Mouse (Mus musculus) liver, embryonic 13.5 days (tissue): Measurements from ENCODE around the gene Snx1. TPM values are rescaled to one million over a fixed set of nuclear protein-coding genes. Genes with fewer than 3 reads are reported as not detected.

Source experiments
- ATAC-seq: fragments of 200-750 bp; cut with Nextera tagmentation; 2 replicates; pipeline ENCODE4 v1.8.0; 2017; ENCODE audit warnings: low read depth, mild to moderate bottlenecking, moderate number of reproducible peaks, moderate library complexity
- DNase-seq: peaks from one replicate; pipeline ENCODE4 v3.0.0; 2022
- H3K27ac ChIP-seq: fragments of 300-500 bp; sonication (generic); 2 replicates; pipeline ENCODE4 v1.5.1; 2015; ENCODE audit warnings: moderate library complexity, mild to moderate bottlenecking, inconsistent platforms
- H3K27me3 ChIP-seq: fragments of 300-500 bp; sonication (generic); 2 replicates; pipeline ENCODE4 v1.6.1; 2015; ENCODE audit warnings: mild to moderate bottlenecking, inconsistent platforms
- H3K36me3 ChIP-seq: fragments of 300-500 bp; sonication (generic); 2 replicates; pipeline ENCODE4 v1.6.1; 2015; ENCODE audit warnings: mild to moderate bottlenecking, inconsistent platforms
- H3K4me1 ChIP-seq: fragments of 300-500 bp; sonication (generic); replicated peaks from 2 replicates; pipeline ENCODE4 v1.6.1; 2015; ENCODE audit warnings: inconsistent platforms
- H3K4me2 ChIP-seq: fragments of 300-500 bp; sonication (generic); 2 replicates; pipeline ENCODE4 v1.6.1; 2015; ENCODE audit warnings: inconsistent platforms, mild to moderate bottlenecking, moderate library complexity
- H3K4me3 ChIP-seq: fragments of 300-500 bp; sonication (generic); replicated peaks from 2 replicates; pipeline ENCODE4 v1.5.1; 2015; ENCODE audit warnings: mild to moderate bottlenecking, inconsistent platforms
- H3K9ac ChIP-seq: fragments of 300-500 bp; sonication (generic); 2 replicates; pipeline ENCODE4 v1.6.1; 2015; ENCODE audit warnings: mild to moderate bottlenecking, inconsistent platforms
- H3K9me3 ChIP-seq: fragments of 300-500 bp; sonication (generic); replicated peaks from 2 replicates; pipeline ENCODE4 v1.6.1; 2016; ENCODE audit warnings: inconsistent platforms
- WGBS: fragments of 180-500 bp; shearing (Covaris S2); methylation state at CpG from one replicate; pipeline ENCODE4 v1.1.7; 2015; ENCODE audit not compliant: insufficient replicate concordance; 5-methylcytosine and 5-hydroxymethylcytosine counted together
- polyA plus RNA-seq: library from polyadenylated mRNA; unstranded; fragments of >200 nt; fragmentation: Nextera tagmentation; extraction: Ambion mirVana; gene quantifications from 2 replicates; pipeline ENCODE4 v1.2.1, GENCODE M21; 2015

Gene Snx1
- polyA plus RNA-seq, 1 experiment from 2014 or later = 79.7 TPM

- Histone ChIP-seq H3K9me3 (no peaks in the 10 kb centered on the region), H3K9ac (peak within 1 kb of the TSS; percentile 87), H3K4me3 (peak within 1 kb of the TSS; percentile 73), H3K4me1 (peaks cover 42% of the 10 kb centered on the region), H3K27me3 (peaks cover 21% of the 10 kb centered on the region), H3K36me3 (no peaks in the 10 kb centered on the region), H3K4me2 (peak within 1 kb of the TSS; percentile 85), H3K27ac (peak within 1 kb of the TSS; percentile 85)
- DNase-seq (peak; percentile 84), ATAC-seq (peak; percentile 95)
- WGBS = under 1% methylated on average over 58 of the region's 58 CpGs
These were observed 31.8 kb upstream of the Snx1 start, which contains the start of gene Dapk2 for GRCm38 (mm10) chr9:66157958-66158830. Gene Dapk2 (plus strand): TSS chr9:66158223.

GRCm38 (mm10) chr9:66155534-66155933 lies 29.1 kb upstream of the Snx1 start:
- peaks cover 27% of the 10 kb centered on the region for H3K27me3 ChIP-seq
- H3K27ac ChIP-seq = no peak overlapping the region
- DNase-seq = no peak
- ATAC-seq = no peak
- H3K9me3 ChIP-seq = no peaks in the 10 kb centered on the region
- 45% methylated on average over 1 of the region's 1 CpGs for WGBS
- no peak overlapping the region for H3K4me3 ChIP-seq
- H3K4me2 ChIP-seq = no peak overlapping the region
- H3K4me1 ChIP-seq = peaks cover 26% of the 10 kb centered on the region
- H3K36me3 ChIP-seq = no peaks in the 10 kb centered on the region
- H3K9ac ChIP-seq = no peak overlapping the region

DNA sequence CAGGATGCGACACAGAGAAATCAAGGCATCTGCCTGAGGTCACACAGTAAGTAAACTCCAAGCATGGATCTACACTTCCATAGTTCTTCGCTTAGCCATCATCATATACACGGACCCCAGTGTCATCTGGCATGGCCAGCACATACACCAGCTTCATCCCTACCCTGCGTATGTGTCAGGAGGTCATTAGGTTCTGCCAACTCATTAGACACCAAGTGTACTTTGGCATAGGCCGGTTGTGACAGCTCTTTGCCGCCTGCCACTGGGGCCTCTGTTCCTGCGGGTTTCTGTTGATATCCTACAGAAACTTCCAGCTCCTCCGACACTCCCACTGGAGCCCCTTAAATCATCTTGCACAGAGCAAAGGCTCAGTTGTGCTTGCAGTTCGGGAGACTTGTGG lies 27.6 kb upstream of the Snx1 start:
- no peaks in the 10 kb centered on the region for H3K9me3 ChIP-seq
- no peak overlapping the region for H3K4me3 ChIP-seq
- peaks cover 13% of the 10 kb centered on the region for H3K4me1 ChIP-seq
- no peak overlapping the region for H3K27ac ChIP-seq
- H3K36me3 ChIP-seq = no peaks in the 10 kb centered on the region
- no peak overlapping the region for H3K9ac ChIP-seq
- ATAC-seq (no peak), DNase-seq (no peak)
- no peak overlapping the region for H3K4me2 ChIP-seq
- H3K27me3 ChIP-seq = peaks cover 28% of the 10 kb centered on the region
- WGBS = 81% methylated on average over 9 of the region's 9 CpGs

GRCm38 (mm10) chr9:66153594-66153993 lies 27.2 kb upstream of the Snx1 start:
- Histone ChIP-seq H3K9ac (no peak overlapping the region), H3K4me1 (peaks cover 9% of the 10 kb centered on the region), H3K9me3 (no peaks in the 10 kb centered on the region), H3K4me2 (no peak overlapping the region), H3K27ac (no peak overlapping the region), H3K4me3 (no peak overlapping the region), H3K36me3 (no peaks in the 10 kb centered on the region), H3K27me3 (peaks cover 31% of the 10 kb centered on the region)
- WGBS = 69% methylated on average over 6 of the region's 6 CpGs
- DNase-seq (no peak), ATAC-seq (no peak)

DNA sequence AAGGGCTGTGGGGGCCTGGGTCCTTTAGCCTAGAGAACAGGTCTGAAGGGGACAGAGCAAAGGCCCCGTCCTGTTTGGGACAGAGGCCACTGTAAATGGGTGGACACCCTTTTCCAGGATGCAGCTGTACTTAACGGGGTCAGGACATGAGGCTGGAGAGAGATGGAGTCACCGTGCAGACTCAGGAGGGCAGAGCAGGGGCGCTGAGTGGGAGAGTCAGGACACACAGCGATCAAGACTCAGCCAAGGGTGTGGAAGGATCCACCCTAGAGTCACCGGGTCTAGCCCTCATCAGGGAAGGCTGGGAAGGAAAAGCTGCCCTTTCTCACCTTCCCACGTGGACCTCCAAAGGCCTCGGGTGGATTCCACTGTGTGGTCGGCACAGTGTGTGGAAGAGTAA lies 25.6 kb upstream of the Snx1 start:
- Histone ChIP-seq H3K4me2 (no peak overlapping the region), H3K9me3 (no peaks in the 10 kb centered on the region), H3K4me1 (no peaks in the 10 kb centered on the region), H3K9ac (no peak overlapping the region), H3K27me3 (peaks cover 23% of the 10 kb centered on the region), H3K4me3 (no peak overlapping the region), H3K36me3 (no peaks in the 10 kb centered on the region), H3K27ac (no peak overlapping the region)
- ATAC-seq = no peak
- DNase-seq = no peak
- WGBS = 51% methylated on average over 9 of the region's 9 CpGs

DNA sequence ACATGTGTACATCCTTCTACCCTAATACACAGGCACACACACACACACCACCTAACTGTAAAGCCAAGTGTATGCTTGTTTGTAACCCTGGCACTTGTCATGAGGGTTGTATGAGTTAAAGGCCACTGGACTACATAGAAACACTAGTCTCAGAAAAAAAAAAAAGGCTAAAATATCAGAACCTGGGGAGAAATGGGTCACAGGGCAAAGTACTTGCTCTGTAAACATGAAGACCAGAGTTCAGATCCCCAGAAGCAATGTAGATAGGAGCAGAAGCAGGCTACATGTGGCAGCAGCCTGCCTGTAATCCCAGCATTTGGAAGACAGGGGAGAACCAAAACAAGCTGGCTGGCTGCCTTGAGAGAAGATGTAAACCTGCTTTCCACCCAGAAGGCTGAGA lies 19.8 kb upstream of the Snx1 start:
- Histone ChIP-seq H3K4me2 (no peak overlapping the region), H3K27me3 (0 out of 2 replicates have a peak, but pooled peaks cover 4% of the 10 kb centered on the region), H3K4me3 (no peak overlapping the region), H3K9me3 (no peaks in the 10 kb centered on the region), H3K9ac (no peak overlapping the region), H3K36me3 (no peaks in the 10 kb centered on the region), H3K4me1 (no peaks in the 10 kb centered on the region), H3K27ac (no peak overlapping the region)
- no peak for ATAC-seq
- DNase-seq = no peak

GRCm38 (mm10) chr9:66144248-66144647 lies 17.9 kb upstream of the Snx1 start:
- peak; percentile 40 for DNase-seq
- WGBS = 4% methylated on average over 6 of the region's 6 CpGs
- H3K27me3 ChIP-seq = 0 out of 2 replicates have a peak, but pooled peaks cover 4% of the 10 kb centered on the region
- no peak overlapping the region for H3K4me2 ChIP-seq
- H3K9me3 ChIP-seq = no peaks in the 10 kb centered on the region
- H3K27ac ChIP-seq = no peak overlapping the region
- H3K4me1 ChIP-seq = no peaks in the 10 kb centered on the region
- H3K36me3 ChIP-seq = peaks cover 17% of the 10 kb centered on the region
- H3K9ac ChIP-seq = no peak overlapping the region
- H3K4me3 ChIP-seq = no peak overlapping the region
- no peak for ATAC-seq

DNA sequence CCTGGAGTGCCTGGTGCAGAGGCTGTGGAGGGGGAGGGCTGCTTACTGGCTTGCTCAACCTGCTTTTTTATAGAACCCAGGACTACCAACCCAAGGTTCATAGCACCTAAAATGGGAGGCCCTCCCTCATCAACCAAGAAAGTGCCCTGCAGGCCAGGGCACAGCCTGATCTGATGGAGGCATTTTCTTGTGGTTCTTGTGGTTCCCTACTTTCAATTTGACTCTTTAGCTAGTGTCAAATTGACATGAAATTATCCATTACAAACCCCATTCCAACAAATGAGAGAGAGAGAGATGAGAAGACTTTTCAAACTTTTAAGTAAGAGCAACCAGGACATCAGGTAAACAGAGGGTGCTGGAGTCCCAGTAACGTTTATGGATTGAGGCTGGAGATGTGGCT lies 15.9 kb upstream of the Snx1 start:
- Histone ChIP-seq H3K27me3 (no peaks in the 10 kb centered on the region), H3K27ac (no peak overlapping the region), H3K4me3 (no peak overlapping the region), H3K4me1 (no peaks in the 10 kb centered on the region), H3K36me3 (peaks cover 35% of the 10 kb centered on the region), H3K4me2 (no peak overlapping the region), H3K9me3 (no peaks in the 10 kb centered on the region), H3K9ac (no peak overlapping the region)
- DNase-seq = no peak
- no peak for ATAC-seq
- 66% methylated on average over 1 of the region's 1 CpGs for WGBS

GRCm38 (mm10) chr9:66138193-66138592 lies 11.8 kb upstream of the Snx1 start:
- Histone ChIP-seq H3K4me3 (no peak overlapping the region), H3K4me1 (no peaks in the 10 kb centered on the region), H3K9me3 (no peaks in the 10 kb centered on the region), H3K27me3 (no peaks in the 10 kb centered on the region), H3K36me3 (peaks cover 74% of the 10 kb centered on the region), H3K9ac (no peak overlapping the region), H3K27ac (no peak overlapping the region), H3K4me2 (no peak overlapping the region)
- DNase-seq = no peak
- no peak for ATAC-seq
- 88% methylated on average over 7 of the region's 7 CpGs for WGBS

GRCm38 (mm10) chr9:66135967-66136366 lies 9.6 kb upstream of the Snx1 start:
- no peaks in the 10 kb centered on the region for H3K4me1 ChIP-seq
- no peak overlapping the region for H3K9ac ChIP-seq
- peaks cover 91% of the 10 kb centered on the region for H3K36me3 ChIP-seq
- H3K4me3 ChIP-seq = no peak overlapping the region
- ATAC-seq (no peak), DNase-seq (no peak)
- no peaks in the 10 kb centered on the region for H3K9me3 ChIP-seq
- 41% methylated on average over 4 of the region's 4 CpGs for WGBS
- H3K4me2 ChIP-seq = no peak overlapping the region
- no peaks in the 10 kb centered on the region for H3K27me3 ChIP-seq
- no peak overlapping the region for H3K27ac ChIP-seq

GRCm38 (mm10) chr9:66131466-66131865 lies 5.1 kb upstream of the Snx1 start:
- ATAC-seq (no peak), DNase-seq (no peak)
- no peak overlapping the region for H3K27ac ChIP-seq
- peaks cover 35% of the 10 kb centered on the region for H3K4me1 ChIP-seq
- no peaks in the 10 kb centered on the region for H3K27me3 ChIP-seq
- peaks cover 64% of the 10 kb centered on the region for H3K36me3 ChIP-seq
- H3K4me2 ChIP-seq = no peak overlapping the region
- no peaks in the 10 kb centered on the region for H3K9me3 ChIP-seq
- H3K4me3 ChIP-seq = no peak overlapping the region
- H3K9ac ChIP-seq = no peak overlapping the region
- 65% methylated on average over 2 of the region's 2 CpGs for WGBS

DNA sequence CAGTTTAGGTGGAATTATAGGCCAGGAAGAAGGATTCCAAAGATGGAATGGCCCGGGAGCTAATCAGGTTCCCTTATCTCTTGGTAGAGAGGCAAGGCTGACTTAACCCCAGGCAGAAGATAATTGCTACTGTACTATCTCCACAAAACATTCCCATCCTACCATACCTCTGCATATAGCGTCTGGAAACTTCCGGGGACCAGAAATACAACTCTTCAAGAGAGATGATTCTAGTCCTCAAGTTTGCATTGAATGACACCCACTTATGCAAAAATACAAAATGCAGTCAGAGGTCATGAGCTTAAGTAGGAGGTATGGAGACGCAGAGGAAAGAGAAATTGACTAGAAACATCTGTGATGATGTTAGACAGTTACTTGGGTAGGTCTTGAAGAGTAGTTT lies 1.5 kb upstream of the Snx1 start:
- H3K9ac ChIP-seq = peak overlapping the region; percentile 85
- WGBS = 32% methylated on average over 4 of the region's 4 CpGs
- DNase-seq (peak; percentile 24), ATAC-seq (no peak)
- no peaks in the 10 kb centered on the region for H3K27me3 ChIP-seq
- no peaks in the 10 kb centered on the region for H3K9me3 ChIP-seq
- H3K4me2 ChIP-seq = peak overlapping the region; percentile 83
- peaks cover 56% of the 10 kb centered on the region for H3K4me1 ChIP-seq
- H3K4me3 ChIP-seq = peak overlapping the region; percentile 91
- H3K36me3 ChIP-seq = peaks cover 30% of the 10 kb centered on the region
- peak overlapping the region; percentile 93 for H3K27ac ChIP-seq
